Mouse (Mus musculus): ENCODE measurements around the gene Dync1i1. TPM values are rescaled to one million over a fixed set of nuclear protein-coding genes. Genes with fewer than 3 reads are reported as not detected.

Dync1i1 gene
- total and polyA plus RNA-seq, 2 experiments from 2014 or later, result 62.1 to 64.7 TPM

GRCm38 (mm10) chr6:5858901-5859598 is 133.6 kb downstream of the Dync1i1 start:
- DNase-seq (ENCODE audit: low spot score) (peak; percentile 20), ATAC-seq (peak; percentile 56)
- H3K36me3 ChIP-seq (ENCODE audit: insufficient read depth, low read length), result no peaks in the 10 kb centered on the region
- 20% methylated on average over 20 of the region's 20 CpGs for WGBS
- H3K4me2 ChIP-seq (ENCODE audit: low read depth, low read length), result peak overlapping the region; percentile 45
- H3K27me3 ChIP-seq (ENCODE audit: insufficient read depth, low read length), result no peaks in the 10 kb centered on the region
- no peak overlapping the region for H3K27ac ChIP-seq
- H3K9ac ChIP-seq (replicated peaks; ENCODE audit: low read length), result no peak overlapping the region
- peak overlapping the region; percentile 19 for H3K4me3 ChIP-seq (ENCODE audit: low read length)
- H3K9me3 ChIP-seq (ENCODE audit: low read length), result no peaks in the 10 kb centered on the region
- H3K4me1 ChIP-seq (ENCODE audit: insufficient read depth, low read length), result no peaks in the 10 kb centered on the region
- no peak for TF ChIP-seq CTCF (IDR thresholded peaks at IDR 0.05; ENCODE audit: low read depth)

- Histone ChIP-seq H3K4me1 (ENCODE audit: insufficient read depth, low read length) (no peaks in the 10 kb centered on the region), H3K4me3 (ENCODE audit: low read length) (no peak overlapping the region), H3K9ac (replicated peaks; ENCODE audit: low read length) (no peak overlapping the region), H3K36me3 (ENCODE audit: insufficient read depth, low read length) (no peaks in the 10 kb centered on the region), H3K9me3 (ENCODE audit: low read length) (no peaks in the 10 kb centered on the region), H3K27me3 (ENCODE audit: insufficient read depth, low read length) (no peaks in the 10 kb centered on the region), H3K4me2 (ENCODE audit: low read depth, low read length) (peak overlapping the region; percentile 45), H3K27ac (no peak overlapping the region)
- WGBS, result 56% methylated on average over 8 of the region's 8 CpGs
- DNase-seq (ENCODE audit: low spot score), result no peak
- no peak for ATAC-seq
- TF ChIP-seq CTCF (IDR thresholded peaks at IDR 0.05; ENCODE audit: low read depth), result no peak
Observed at GRCm38 (mm10) chr6:5859630-5860029, 134.2 kb downstream of the Dync1i1 start.

- H3K27ac ChIP-seq, result no peak overlapping the region
- no peaks in the 10 kb centered on the region for H3K36me3 ChIP-seq (ENCODE audit: insufficient read depth, low read length)
- no peaks in the 10 kb centered on the region for H3K4me1 ChIP-seq (ENCODE audit: insufficient read depth, low read length)
- ATAC-seq (no peak), DNase-seq (ENCODE audit: low spot score) (no peak)
- H3K27me3 ChIP-seq (ENCODE audit: insufficient read depth, low read length), result no peaks in the 10 kb centered on the region
- H3K4me3 ChIP-seq (ENCODE audit: low read length), result no peak overlapping the region
- 88% methylated on average over 5 of the region's 5 CpGs for WGBS
- no peaks in the 10 kb centered on the region for H3K9me3 ChIP-seq (ENCODE audit: low read length)
- TF ChIP-seq CTCF (IDR thresholded peaks at IDR 0.05; ENCODE audit: low read depth), result no peak
- no peak overlapping the region for H3K4me2 ChIP-seq (ENCODE audit: low read depth, low read length)
- no peak overlapping the region for H3K9ac ChIP-seq (replicated peaks; ENCODE audit: low read length)
Observed at GRCm38 (mm10) chr6:5866091-5866490, 140.7 kb downstream of the Dync1i1 start.

GRCm38 (mm10) chr6:5867221-5867620 is 141.8 kb downstream of the Dync1i1 start:
- no peak overlapping the region for H3K4me2 ChIP-seq (ENCODE audit: low read depth, low read length)
- TF ChIP-seq CTCF (IDR thresholded peaks at IDR 0.05; ENCODE audit: low read depth), result no peak
- H3K9me3 ChIP-seq (ENCODE audit: low read length), result no peaks in the 10 kb centered on the region
- H3K4me3 ChIP-seq (ENCODE audit: low read length), result no peak overlapping the region
- WGBS, result 95% methylated on average over 4 of the region's 4 CpGs
- H3K4me1 ChIP-seq (ENCODE audit: insufficient read depth, low read length), result no peaks in the 10 kb centered on the region
- H3K27ac ChIP-seq, result no peak overlapping the region
- H3K9ac ChIP-seq (replicated peaks; ENCODE audit: low read length), result no peak overlapping the region
- ATAC-seq (no peak), DNase-seq (ENCODE audit: low spot score) (no peak)
- H3K27me3 ChIP-seq (ENCODE audit: insufficient read depth, low read length), result no peaks in the 10 kb centered on the region
- H3K36me3 ChIP-seq (ENCODE audit: insufficient read depth, low read length), result no peaks in the 10 kb centered on the region

GRCm38 (mm10) chr6:5871060-5871459 is 145.6 kb downstream of the Dync1i1 start:
- Histone ChIP-seq H3K9me3 (ENCODE audit: low read length) (no peaks in the 10 kb centered on the region), H3K4me1 (ENCODE audit: insufficient read depth, low read length) (no peaks in the 10 kb centered on the region), H3K27ac (no peak overlapping the region), H3K4me3 (ENCODE audit: low read length) (no peak overlapping the region), H3K27me3 (ENCODE audit: insufficient read depth, low read length) (no peaks in the 10 kb centered on the region), H3K9ac (replicated peaks; ENCODE audit: low read length) (no peak overlapping the region), H3K36me3 (ENCODE audit: insufficient read depth, low read length) (no peaks in the 10 kb centered on the region), H3K4me2 (ENCODE audit: low read depth, low read length) (no peak overlapping the region)
- 75% methylated on average over 5 of the region's 5 CpGs for WGBS
- ATAC-seq (no peak), DNase-seq (ENCODE audit: low spot score) (no peak)
- TF ChIP-seq CTCF (IDR thresholded peaks at IDR 0.05; ENCODE audit: low read depth), result no peak

- Histone ChIP-seq H3K36me3 (ENCODE audit: insufficient read depth, low read length) (no peaks in the 10 kb centered on the region), H3K27me3 (ENCODE audit: insufficient read depth, low read length) (no peaks in the 10 kb centered on the region), H3K27ac (no peak overlapping the region), H3K9ac (replicated peaks; ENCODE audit: low read length) (no peak overlapping the region), H3K4me3 (ENCODE audit: low read length) (no peak overlapping the region), H3K4me2 (ENCODE audit: low read depth, low read length) (no peak overlapping the region), H3K9me3 (ENCODE audit: low read length) (no peaks in the 10 kb centered on the region), H3K4me1 (ENCODE audit: insufficient read depth, low read length) (no peaks in the 10 kb centered on the region)
- WGBS, result 80% methylated on average over 15 of the region's 15 CpGs
- no peak for ATAC-seq
- no peak for DNase-seq (ENCODE audit: low spot score)
- no peak for TF ChIP-seq CTCF (IDR thresholded peaks at IDR 0.05; ENCODE audit: low read depth)
Observed at GRCm38 (mm10) chr6:5871581-5872298, 146.3 kb downstream of the Dync1i1 start.

GRCm38 (mm10) chr6:5889341-5889740 is 163.9 kb downstream of the Dync1i1 start:
- no peak overlapping the region for H3K27ac ChIP-seq
- no peaks in the 10 kb centered on the region for H3K27me3 ChIP-seq (ENCODE audit: insufficient read depth, low read length)
- no peak overlapping the region for H3K4me3 ChIP-seq (ENCODE audit: low read length)
- peak; percentile 56 for DNase-seq (ENCODE audit: low spot score)
- no peaks in the 10 kb centered on the region for H3K9me3 ChIP-seq (ENCODE audit: low read length)
- H3K4me2 ChIP-seq (ENCODE audit: low read depth, low read length), result no peak overlapping the region
- no peaks in the 10 kb centered on the region for H3K36me3 ChIP-seq (ENCODE audit: insufficient read depth, low read length)
- 0 out of 2 replicates have a peak, but pooled peaks have one; percentile 43 for ATAC-seq
- H3K9ac ChIP-seq (replicated peaks; ENCODE audit: low read length), result no peak overlapping the region
- 48% methylated on average over 6 of the region's 6 CpGs for WGBS
- H3K4me1 ChIP-seq (ENCODE audit: insufficient read depth, low read length), result no peaks in the 10 kb centered on the region
- no peak for TF ChIP-seq CTCF (IDR thresholded peaks at IDR 0.05; ENCODE audit: low read depth)

Data from hindbrain, postnatal 0 days (tissue).